ENCODE assay signal across 11 mouse cellular contexts in the genomic region with DNA sequence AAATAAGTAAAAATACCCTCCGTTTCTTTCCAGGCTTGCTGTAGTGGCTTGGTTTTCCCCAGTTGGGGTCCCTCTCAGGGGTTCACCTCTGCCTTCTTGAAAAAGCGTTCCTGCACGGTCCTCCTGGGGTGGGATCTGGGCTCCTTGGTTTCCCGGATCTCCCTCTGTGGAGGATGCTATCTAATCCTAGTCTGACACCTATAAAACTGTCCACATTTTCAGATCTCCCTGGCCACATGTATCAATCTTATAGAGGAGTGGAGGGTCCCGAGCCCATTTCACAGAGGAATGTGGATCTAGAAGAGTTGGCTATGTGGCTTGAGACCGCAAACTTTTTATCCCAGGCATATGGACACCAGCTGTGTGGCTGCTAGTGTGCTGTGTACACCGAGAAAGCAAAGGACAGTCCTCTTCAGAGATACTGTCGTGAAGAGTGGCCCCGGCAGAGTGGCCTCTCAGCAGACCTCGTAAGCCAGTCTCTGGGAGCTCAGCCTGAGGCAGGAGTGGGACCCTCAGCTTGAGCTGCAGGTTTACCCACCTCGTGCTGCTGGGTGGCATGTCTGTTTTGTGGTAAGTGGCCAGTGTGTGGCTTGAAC. TPM values are rescaled to one million over a fixed set of nuclear protein-coding genes. Genes with fewer than 3 reads are reported as not detected.
DNase-seq lines count a peak whose midpoint lies in the region; ATAC-seq and TF ChIP-seq lines count a peak whose summit lies in the region.
"Had no signal": no experiment of that assay in that cellular context is flagged by ENCODE, and none has a peak within 500 bp of the region (broad histone marks: within the 10 kb centered on the region; RNA-seq: fewer than 3 reads in every experiment).

No protein-coding gene starts in this region.

- no peak for ATAC-seq in forebrain, embryonic 11.5 days (replicated peaks; ENCODE audit: low FRiP score)
- ATAC-seq in G1E (ENCODE audit: extremely low read depth, insufficient number of reproducible peaks, low FRiP score, poor library complexity, severe bottlenecking) = no peak
- ATAC-seq in hindbrain, embryonic 13.5 days (ENCODE audit: low FRiP score) = no peak
- no peak for ATAC-seq in liver, postnatal 0 days
- no peak for ATAC-seq in monocyte, adult 5-6 weeks (replicated peaks; ENCODE audit: insufficient number of reproducible peaks, low FRiP score, low TSS enrichment, poor library complexity, severe bottlenecking)

- no peak for TF ChIP-seq EP300 in liver, postnatal 0 days (IDR thresholded peaks at IDR 0.05; ENCODE audit: low read depth)

- peaks cover 86% of the 10 kb centered on the region for H3K27me3 ChIP-seq in forebrain, embryonic 10.5 days (ENCODE audit: poor library complexity, severe bottlenecking)
- peaks cover 60% of the 10 kb centered on the region for H3K27me3 ChIP-seq in forebrain, embryonic 11.5 days (ENCODE audit: control insufficient read depth, insufficient read depth, low read length)
- no peaks in the 10 kb centered on the region for H3K27me3 ChIP-seq in G1E (ENCODE audit: insufficient read depth, low read length)
- peaks cover 19% of the 10 kb centered on the region for H3K27me3 ChIP-seq in hindbrain, embryonic 13.5 days
- peaks cover 44% of the 10 kb centered on the region for H3K27me3 ChIP-seq in liver, postnatal 0 days (ENCODE audit: insufficient read depth, low read length)

- no peak overlapping the region for H3K4me2 ChIP-seq in forebrain, embryonic 11.5 days (ENCODE audit: low read depth, low read length, severe bottlenecking)
- peak overlapping the region; percentile 90 for H3K4me2 ChIP-seq in hindbrain, embryonic 13.5 days
- H3K4me2 ChIP-seq in liver, postnatal 0 days (ENCODE audit: low read depth, low read length) = peak overlapping the region; percentile 97

- no peak for DNase-seq in forebrain, embryonic 10.5 days (ENCODE audit: extremely low spot score, low spot score)
- DNase-seq in forebrain, embryonic 11.5 days (ENCODE audit: low spot score) = no peak
- DNase-seq in G1E (ENCODE audit: low spot score) = no peak
- DNase-seq in liver, postnatal 0 days = no peak
- DNase-seq in right cerebral cortex, postnatal 14 days = no peak
- DNase-seq in adrenal gland, adult 8-10 months = no peak

- 34% methylated on average over 11 of the region's 11 CpGs for WGBS in forebrain, embryonic 10.5 days
- WGBS in forebrain, embryonic 11.5 days = 30% methylated on average over 11 of the region's 11 CpGs
- WGBS in hindbrain, embryonic 13.5 days = 23% methylated on average over 11 of the region's 11 CpGs
- 35% methylated on average over 11 of the region's 11 CpGs for WGBS in liver, postnatal 0 days (ENCODE audit: insufficient replicate concordance)

- no peaks in the 10 kb centered on the region for H3K36me3 ChIP-seq in forebrain, embryonic 10.5 days (replicated peaks)
- H3K36me3 ChIP-seq in forebrain, embryonic 11.5 days (ENCODE audit: control insufficient read depth, insufficient read depth, low read length) = no peaks in the 10 kb centered on the region
- peaks cover 90% of the 10 kb centered on the region for H3K36me3 ChIP-seq in G1E (replicated peaks)
- H3K36me3 ChIP-seq in hindbrain, embryonic 13.5 days = no peaks in the 10 kb centered on the region
- H3K36me3 ChIP-seq in liver, postnatal 0 days (replicated peaks; ENCODE audit: insufficient read depth, low read length) = no peaks in the 10 kb centered on the region

- TF ChIP-seq CTCF in G1E (IDR thresholded peaks at IDR 0.05; ENCODE audit: low read depth, low read length) = no peak
- TF ChIP-seq CTCF in liver, postnatal 0 days (IDR thresholded peaks at IDR 0.05; ENCODE audit: low read depth) = no peak

- H3K9ac ChIP-seq in forebrain, embryonic 11.5 days (ENCODE audit: low read length) = no peak overlapping the region
- H3K9ac ChIP-seq in hindbrain, embryonic 13.5 days = peak overlapping the region; percentile 94
- no peak overlapping the region for H3K9ac ChIP-seq in liver, postnatal 0 days (replicated peaks)

- H3K27ac ChIP-seq in forebrain, embryonic 10.5 days = no peak overlapping the region
- H3K27ac ChIP-seq in forebrain, embryonic 11.5 days (ENCODE audit: low read depth, low read length) = no peak overlapping the region
- H3K27ac ChIP-seq in hindbrain, embryonic 13.5 days = peak overlapping the region; percentile 99
- H3K27ac ChIP-seq in liver, postnatal 0 days (ENCODE audit: low read depth) = no peak overlapping the region

- peak overlapping the region; percentile 71; the same call in 1 of the 2 replicates for H3K4me3 ChIP-seq in forebrain, embryonic 10.5 days
- H3K4me3 ChIP-seq in forebrain, embryonic 11.5 days (ENCODE audit: low read depth, low read length) = no peak overlapping the region
- H3K4me3 ChIP-seq in G1E (ENCODE audit: low read depth, low read length) = peak overlapping the region; percentile 76; the same call in 1 of the 2 replicates
- H3K4me3 ChIP-seq in hindbrain, embryonic 13.5 days = peak overlapping the region; percentile 86
- peak overlapping the region; percentile 69; the same call in 1 of the 2 replicates for H3K4me3 ChIP-seq in liver, postnatal 0 days (ENCODE audit: low read depth, low read length)

- no peaks in the 10 kb centered on the region for H3K9me3 ChIP-seq in forebrain, embryonic 10.5 days
- H3K9me3 ChIP-seq in forebrain, embryonic 11.5 days (ENCODE audit: control insufficient read depth, low read length) = no peaks in the 10 kb centered on the region
- no peaks in the 10 kb centered on the region for H3K9me3 ChIP-seq in G1E (replicated peaks)
- no peaks in the 10 kb centered on the region for H3K9me3 ChIP-seq in hindbrain, embryonic 13.5 days
- no peaks in the 10 kb centered on the region for H3K9me3 ChIP-seq in liver, postnatal 0 days (ENCODE audit: low read length)

- H3K4me1 ChIP-seq in forebrain, embryonic 10.5 days = peaks cover 56% of the 10 kb centered on the region
- H3K4me1 ChIP-seq in forebrain, embryonic 11.5 days (replicated peaks; ENCODE audit: control insufficient read depth, insufficient read depth, low read length) = peaks cover 4% of the 10 kb centered on the region; the same call in 1 of the 2 replicates
- peaks cover 89% of the 10 kb centered on the region for H3K4me1 ChIP-seq in G1E (ENCODE audit: insufficient read depth, low read depth, low read length)
- peaks cover 56% of the 10 kb centered on the region for H3K4me1 ChIP-seq in hindbrain, embryonic 13.5 days (replicated peaks)
- H3K4me1 ChIP-seq in liver, postnatal 0 days (ENCODE audit: insufficient read depth) = peaks cover 26% of the 10 kb centered on the region

RNA-seq across cellular contexts. Expression of a gene that starts 19.5 kb away (rescaled TPM):
- polyA plus RNA-seq in forebrain, embryonic 10.5 days (2016; fragmentation: Nextera tagmentation; extraction: Ambion mirVana) = 1.6 and 2.4 TPM in 2 replicates
- 6.0 and 7.0 TPM in 2 replicates for polyA plus RNA-seq in forebrain, embryonic 11.5 days (2014; fragmentation: Nextera tagmentation; extraction: Ambion mirVana)
- total RNA-seq in G1E (2014; fragmentation: Nextera tagmentation) (99.0 and 106 TPM in 2 replicates), G1E (2017) (18.8 and 19.9 TPM in 2 replicates)
- polyA plus RNA-seq in G1E (2012) = 287 TPM in 2 replicates
- 27.2 and 30.2 TPM in 2 replicates for polyA plus RNA-seq in hindbrain, embryonic 13.5 days (2015; fragmentation: Nextera tagmentation; extraction: Ambion mirVana)
- 2.1 and 2.4 TPM in 2 replicates for polyA plus RNA-seq in liver, postnatal 0 days (2015; fragmentation: Nextera tagmentation; extraction: Ambion mirVana)
- 21.2 to 48.6 TPM (median 32.6 TPM) in 3 replicates for total RNA-seq in monocyte, adult 5-6 weeks (2017)
- 10 to 100 TPM; 10.9 to 21.7 (median 15.3) TPM for total RNA-seq in adrenal gland, adult 8-10 months (2022)

RNA-seq across cellular contexts. Expression of a gene that starts 56.9 kb away (rescaled TPM):
- polyA plus RNA-seq in forebrain, embryonic 10.5 days (2016; fragmentation: Nextera tagmentation; extraction: Ambion mirVana) = not detected in 2 replicates
- polyA plus RNA-seq in forebrain, embryonic 11.5 days (2014; fragmentation: Nextera tagmentation; extraction: Ambion mirVana) = not detected in 2 replicates
- not detected in 2 replicates for total RNA-seq in G1E (2014; fragmentation: Nextera tagmentation)
- 0.11 TPM in 1 of 2 replicates, not detected in the other for total RNA-seq in G1E (2017)
- not detected in 2 replicates for polyA plus RNA-seq in G1E (2012)
- not detected in 2 replicates for polyA plus RNA-seq in hindbrain, embryonic 13.5 days (2015; fragmentation: Nextera tagmentation; extraction: Ambion mirVana)
- polyA plus RNA-seq in liver, postnatal 0 days (2015; fragmentation: Nextera tagmentation; extraction: Ambion mirVana) = not detected in 2 replicates
- total RNA-seq in monocyte, adult 5-6 weeks (2017) = not detected in 3 replicates
- total RNA-seq in adrenal gland, adult 8-10 months (2022) = not detected
- total RNA-seq: left cerebral cortex, postnatal 25 days had no signal
- polyA plus RNA-seq: C2C12; gonadal fat pad, adult 2 months had no signal
